Mouse (Mus musculus) spleen, postnatal 36 days (tissue): Measurements from ENCODE around the gene Nusap1.
"Not testable (repeated sequence)": the region's sequence is repeated elsewhere in the genome, so short reads cannot be mapped to it uniquely, and the experiment has no call there.

ENCODE experiments used
- DNase-seq, 2 experiments: peaks; one replicate each; pipeline ENCODE4 v3.0.0; 2022; ENCODE audit warnings: low spot score in 2 of 2, mixed read lengths in 1 of 2

Gene Nusap1

GRCm38 (mm10) chr2:119641214-119641912 lies 23.3 kb downstream of the Nusap1 start:
- no peak for DNase-seq

DNA sequence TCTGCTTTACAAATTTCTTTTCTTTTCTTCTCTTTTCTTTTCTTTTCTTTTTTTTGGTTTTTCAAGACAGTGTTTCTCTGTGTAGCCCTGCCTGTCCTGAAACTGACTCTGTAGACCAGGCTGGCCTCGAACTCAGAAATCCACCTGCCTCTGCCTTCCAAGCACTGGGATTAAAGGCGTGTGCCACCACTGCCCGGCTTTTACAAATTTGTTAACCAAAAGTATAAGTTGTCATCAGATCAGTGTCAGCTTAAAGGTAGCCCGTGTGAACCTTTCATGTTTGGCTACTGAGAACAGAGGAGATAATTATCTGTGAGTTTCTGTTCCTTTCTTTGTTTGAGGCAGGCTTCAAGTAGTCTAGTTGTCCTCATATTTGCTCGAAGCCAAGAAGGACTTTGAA lies 26.2 kb downstream of the Nusap1 start:
- no peak for DNase-seq

DNA sequence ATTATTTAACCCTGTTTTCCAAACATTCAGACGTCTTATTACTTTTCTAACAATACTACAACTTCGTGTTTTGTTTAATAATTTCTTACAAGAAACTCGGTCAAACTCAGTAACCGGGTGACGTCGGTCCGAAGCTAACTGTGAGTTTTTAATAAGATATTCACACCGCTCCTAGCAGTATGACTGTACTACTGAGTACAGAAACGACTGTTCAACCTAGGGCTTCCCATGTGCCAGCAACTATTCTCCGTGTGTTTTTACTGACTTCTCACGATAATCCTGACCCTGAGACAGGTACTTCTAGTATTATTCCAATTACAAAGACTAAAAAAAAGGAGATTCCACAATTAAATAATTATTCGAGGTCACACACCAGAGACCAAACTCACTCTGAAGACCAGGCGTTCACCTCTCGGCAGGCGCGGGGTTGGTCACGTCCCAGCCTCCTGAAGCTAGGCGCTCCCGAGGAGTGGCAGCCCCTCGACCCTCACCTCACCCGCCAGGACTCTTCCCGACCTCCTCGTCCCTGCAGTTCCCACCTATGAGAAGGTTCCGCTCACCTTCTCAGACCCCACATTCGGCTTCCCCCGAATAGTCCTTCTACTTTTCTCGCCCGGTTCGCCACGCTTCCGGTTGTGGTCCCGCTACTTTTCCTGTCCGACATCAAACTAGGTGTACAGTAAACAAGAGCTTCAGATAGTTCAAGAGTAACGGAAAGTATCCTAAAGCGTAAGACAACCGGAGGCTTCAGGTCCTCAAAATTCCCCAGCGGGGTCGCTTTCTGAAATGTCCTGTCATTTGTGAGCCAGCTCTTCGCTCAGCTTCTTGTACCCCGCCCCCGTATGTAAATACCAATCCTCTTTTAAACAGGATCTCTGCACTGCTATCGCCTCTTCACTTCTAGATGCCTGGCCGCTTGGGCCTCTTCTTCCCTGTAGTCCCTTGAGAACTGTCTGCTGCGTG lies 44.4 kb downstream of the Nusap1 start, which contains the start of gene Ndufaf1:
Gene Ndufaf1 (minus strand): TSS at position 608 of the 963 bp plus-strand sequence.
- DNase-seq, result peak; percentile 74 to 84

- not testable (repeated sequence) for DNase-seq
Observed at GRCm38 (mm10) chr2:119665744-119666143, 47.6 kb downstream of the Nusap1 start.

GRCm38 (mm10) chr2:119669010-119669409 lies 50.9 kb downstream of the Nusap1 start:
- DNase-seq, result peak in 1 of 2 experiments; percentile 8

DNA sequence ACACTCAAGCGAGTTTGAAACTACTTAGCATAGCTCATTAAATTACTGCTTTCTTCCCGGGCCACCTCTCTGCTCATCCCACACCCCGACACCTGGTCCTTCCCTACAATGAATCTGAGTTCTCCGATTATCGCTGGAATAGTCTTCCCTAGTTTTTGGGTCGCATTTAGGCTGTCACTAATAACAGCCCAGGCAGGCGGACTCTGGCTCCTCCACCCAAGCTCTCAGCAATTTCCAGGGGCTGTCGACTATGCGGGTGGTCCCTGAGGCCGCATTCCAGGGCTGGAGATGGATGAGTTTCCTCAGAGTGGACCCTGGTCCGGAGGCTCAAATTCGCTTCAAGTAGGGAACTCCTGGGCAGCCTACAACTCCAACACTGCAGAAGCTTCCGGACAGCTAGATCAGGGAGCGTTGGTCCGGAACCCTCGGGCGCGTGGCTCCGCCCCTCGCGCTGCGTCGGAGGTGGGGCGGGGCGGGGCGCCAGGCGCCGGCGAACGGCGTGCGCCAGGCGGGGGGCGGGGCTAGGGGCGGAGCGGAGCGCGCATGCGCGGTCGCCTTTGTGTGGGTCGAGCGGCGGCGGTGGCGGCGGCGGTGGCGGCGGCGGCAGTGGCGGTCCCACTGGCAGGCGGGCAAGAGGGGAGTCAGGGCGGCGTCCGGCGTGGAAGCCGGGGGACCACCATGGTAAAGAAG lies 56.6 kb downstream of the Nusap1 start, which contains the start of gene Rtf1:
Gene Rtf1 (plus strand): TSS at position 544 of the 690 bp plus-strand sequence.
- peak; percentile 92 to 94 for DNase-seq

- no peak for DNase-seq
Observed at GRCm38 (mm10) chr2:119675215-119675784, 57.2 kb downstream of the Nusap1 start.

GRCm38 (mm10) chr2:119675831-119676230 lies 57.7 kb downstream of the Nusap1 start:
- peak in 1 of 2 experiments; percentile 16 for DNase-seq

DNA sequence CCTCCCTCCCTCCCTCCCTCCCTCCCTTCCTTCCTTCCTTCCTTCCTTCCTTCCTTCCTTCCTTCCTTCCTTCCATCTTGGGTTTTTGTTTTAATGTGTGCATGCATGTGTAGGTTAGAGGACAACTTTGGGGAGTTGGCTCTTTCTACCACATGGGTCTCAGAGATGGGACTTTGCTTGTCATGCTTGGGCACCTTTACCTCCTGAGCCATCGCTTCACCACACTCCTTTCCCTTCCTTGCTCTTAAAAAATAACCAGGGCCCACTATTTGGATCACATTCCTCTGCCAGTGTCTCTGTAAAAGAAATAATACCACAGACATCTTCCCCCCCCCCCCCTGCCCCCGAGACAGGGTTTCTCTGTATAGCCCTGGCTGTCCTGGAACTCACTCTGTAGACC lies 65.6 kb downstream of the Nusap1 start:
- no peak for DNase-seq

DNA sequence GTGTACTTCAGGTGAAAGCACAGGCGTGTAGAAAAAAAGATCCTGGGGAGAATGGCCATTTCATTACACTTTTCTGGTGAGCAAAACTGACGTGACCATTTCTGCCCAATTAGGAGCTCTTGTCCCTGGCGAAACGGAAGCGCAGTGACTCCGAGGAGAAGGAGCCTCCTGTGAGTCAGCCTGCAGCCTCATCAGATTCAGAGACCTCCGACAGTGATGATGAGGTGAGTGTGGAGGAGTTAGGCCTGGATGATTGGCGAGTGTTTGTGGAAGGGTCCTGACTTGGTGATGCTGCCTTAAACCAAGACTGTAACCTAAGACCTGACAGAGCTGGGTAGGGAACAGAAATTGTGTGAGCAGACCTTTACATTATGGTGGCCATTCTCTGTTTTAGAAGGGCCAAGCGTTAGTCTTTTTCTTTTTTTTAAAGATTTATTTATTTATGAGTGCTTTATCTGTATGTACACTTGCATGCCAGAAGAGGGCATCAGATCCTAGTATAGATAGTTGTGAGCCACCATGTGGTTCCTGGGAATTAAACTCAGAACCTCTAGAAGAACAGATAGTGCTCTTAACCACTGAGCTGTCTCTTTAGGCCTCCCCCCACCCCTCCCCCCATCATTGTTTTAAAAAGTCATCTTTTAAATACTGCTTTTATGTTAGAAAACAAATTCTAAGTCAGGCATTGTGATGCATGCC lies 74.1 kb downstream of the Nusap1 start:
- no peak for DNase-seq

DNA sequence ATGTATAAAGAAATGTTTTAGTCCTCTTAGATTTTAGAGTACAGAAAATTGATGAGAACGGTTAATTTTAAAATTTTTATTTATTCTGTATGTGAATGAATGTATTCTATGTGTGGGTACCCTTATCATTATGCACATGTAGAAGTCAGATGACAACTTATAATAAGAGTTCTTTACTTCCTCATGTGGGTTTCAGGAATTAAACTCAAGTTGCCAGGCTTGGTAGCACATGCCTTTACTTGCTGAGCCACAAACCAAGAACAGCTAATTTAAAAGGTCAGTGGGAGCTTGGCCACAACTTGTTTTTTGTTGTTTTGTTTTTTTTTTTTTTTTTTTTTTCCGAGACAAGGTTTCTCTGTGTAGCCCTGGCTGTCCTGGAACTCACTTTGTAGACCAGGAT lies 76.7 kb downstream of the Nusap1 start:
- DNase-seq, result no peak

- no peak for DNase-seq
Observed at GRCm38 (mm10) chr2:119696111-119696510, 78.0 kb downstream of the Nusap1 start.

DNA sequence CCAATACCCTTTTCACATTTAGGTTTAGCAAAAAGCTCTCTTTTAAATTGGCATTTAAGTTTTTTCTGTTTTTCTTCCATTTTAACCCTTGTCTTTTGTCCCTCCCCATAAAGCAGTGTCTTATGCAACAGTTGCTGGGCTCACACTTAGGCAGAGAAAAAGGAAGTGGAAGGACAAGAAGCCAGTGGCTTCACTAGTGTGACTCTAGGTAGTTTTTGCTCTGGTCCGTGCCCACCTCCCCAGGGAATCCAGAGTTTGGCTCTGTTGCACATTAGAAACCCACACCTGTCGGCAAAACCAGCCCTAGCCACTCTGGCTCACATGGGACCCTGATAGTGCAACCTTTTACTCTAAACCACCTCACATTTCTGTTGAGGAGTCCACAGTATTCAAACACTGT lies 80.4 kb downstream of the Nusap1 start:
- DNase-seq, result peak; percentile 77 to 80

GRCm38 (mm10) chr2:119699962-119700361 lies 81.9 kb downstream of the Nusap1 start:
- DNase-seq, result no peak
